Mouse (Mus musculus) embryonic fibroblast, embryonic 13.5 days (primary cell): ENCODE results near the gene Gadd45gip1. TPM values are rescaled to one million over a fixed set of nuclear protein-coding genes. Genes with fewer than 3 reads are reported as not detected.

Experiments used
- H3K27ac ChIP-seq: 2 replicates; pipeline ENCODE4 v1.5.1; 2012; ENCODE audit warnings: low read length, control low read depth, inconsistent platforms; ENCODE audit not compliant: insufficient read depth
- H3K4me1 ChIP-seq: 2 replicates; pipeline ENCODE4 v1.6.1; 2011; ENCODE audit warnings: low read length; ENCODE audit not compliant: control insufficient read depth, insufficient read depth
- H3K4me3 ChIP-seq: 2 replicates; pipeline ENCODE4 v1.5.1; 2011; ENCODE audit warnings: mild to moderate bottlenecking, control low read depth, low read length; ENCODE audit not compliant: insufficient read depth
- CTCF ChIP-seq: IDR thresholded peaks from 2 replicates; pipeline ENCODE4 v1.5.1; 2011; ENCODE audit warnings: mild to moderate bottlenecking, control low read depth, low read length, moderate library complexity, borderline replicate concordance; ENCODE audit not compliant: insufficient read depth
- POLR2A ChIP-seq: IDR thresholded peaks from 2 replicates; pipeline ENCODE4 v1.6.1; 2011; ENCODE audit warnings: low read depth, mild to moderate bottlenecking, control low read depth, low read length, moderate library complexity
- polyA plus RNA-seq: library from polyadenylated mRNA; stranded (reverse); fragments of >200 nt; gene quantifications from 2 replicates; pipeline ENCODE4 v1.2.4, GENCODE M21; 2011; ENCODE audit warnings: low read depth; ENCODE audit not compliant: missing spikeins, insufficient read length

The Gadd45gip1 gene
- polyA plus RNA-seq, 1 experiment: 12.6 TPM

GRCm38 (mm10) chr8:84794486-84794885 lies 36.8 kb upstream of the Gadd45gip1 start:
- TF ChIP-seq POLR2A: no peak
- no peak overlapping the region for H3K4me3 ChIP-seq
- peak overlapping the region; percentile 36 for H3K27ac ChIP-seq
- H3K4me1 ChIP-seq: peaks cover 25% of the 10 kb centered on the region; the same call in 1 of the 2 replicates

GRCm38 (mm10) chr8:84797256-84797797 lies 34.0 kb upstream of the Gadd45gip1 start:
- Histone ChIP-seq H3K4me3 (no peak overlapping the region), H3K4me1 (peaks cover 22% of the 10 kb centered on the region), H3K27ac (no peak overlapping the region)
- TF ChIP-seq CTCF (no peak), POLR2A (no peak)

DNA sequence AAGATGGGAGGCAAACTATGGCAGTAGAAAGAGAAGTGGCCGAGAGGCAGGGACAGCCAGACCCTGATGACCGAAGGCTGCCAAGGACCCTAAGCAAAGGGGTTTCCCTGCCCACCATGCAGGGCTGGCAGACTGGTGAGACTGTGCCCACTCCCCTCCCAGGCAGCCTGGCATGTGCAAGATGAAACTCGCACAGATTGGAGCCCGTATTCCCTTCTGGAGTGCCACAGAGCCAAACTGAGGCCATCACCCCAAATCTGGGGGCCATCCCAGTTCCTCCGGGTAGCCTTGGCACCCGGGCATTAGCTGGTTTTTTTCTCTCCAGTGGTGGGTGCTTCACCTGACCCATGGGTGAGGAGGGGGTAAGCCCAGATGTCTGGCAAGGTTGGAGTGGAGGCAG lies 33.4 kb upstream of the Gadd45gip1 start:
- TF ChIP-seq CTCF (no peak), POLR2A (no peak)
- peaks cover 16% of the 10 kb centered on the region for H3K4me1 ChIP-seq
- peak overlapping the region; percentile 76 for H3K4me3 ChIP-seq
- no peak overlapping the region for H3K27ac ChIP-seq

GRCm38 (mm10) chr8:84798446-84799135 lies 32.7 kb upstream of the Gadd45gip1 start:
- peak overlapping the region; percentile 51 for H3K27ac ChIP-seq
- H3K4me3 ChIP-seq: peak overlapping the region; percentile 76
- no peak; the same call in 1 of the 2 replicates for TF ChIP-seq POLR2A
- TF ChIP-seq CTCF: no peak
- H3K4me1 ChIP-seq: peaks cover 13% of the 10 kb centered on the region

DNA sequence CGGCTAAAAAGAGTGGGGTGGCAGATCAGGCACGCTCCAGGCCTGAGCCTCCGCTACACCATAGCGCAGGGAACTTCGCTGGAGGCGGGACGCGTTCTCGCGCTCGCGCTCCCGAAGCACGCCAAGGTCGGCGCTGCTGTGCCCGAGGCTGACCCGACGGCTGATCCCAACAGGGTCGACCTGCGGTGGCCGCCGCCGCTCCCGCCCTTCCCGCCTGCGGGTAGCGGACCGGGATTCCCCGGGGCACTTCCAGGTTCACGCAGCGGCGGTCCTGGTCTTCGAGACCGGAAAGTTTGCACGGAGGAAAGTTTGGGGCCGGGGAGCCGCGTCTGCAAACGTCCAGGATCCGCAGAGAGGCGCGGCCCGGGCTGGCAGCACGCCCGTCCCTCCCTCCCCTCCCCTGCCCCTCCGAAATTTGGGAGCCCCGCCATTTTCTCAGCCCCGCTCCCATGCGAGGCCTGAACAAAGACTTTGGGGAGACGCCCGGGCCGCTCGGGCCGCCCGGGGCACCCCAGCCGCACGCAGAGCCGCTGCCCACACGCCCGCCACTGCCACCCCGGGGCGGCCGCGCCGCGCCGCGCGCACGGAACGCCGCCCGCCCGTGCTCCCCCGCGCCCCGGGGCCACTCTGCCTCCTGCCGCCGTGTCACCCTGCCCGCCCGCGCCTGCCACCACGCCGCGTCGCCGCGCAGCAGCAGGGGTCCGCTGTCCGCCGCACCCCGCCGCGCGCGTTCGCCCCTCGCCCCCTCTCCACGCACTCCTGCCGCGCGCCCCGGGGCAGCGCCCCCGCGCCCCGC lies 32.0 kb upstream of the Gadd45gip1 start:
- H3K4me1 ChIP-seq: peaks cover 13% of the 10 kb centered on the region
- H3K27ac ChIP-seq: peak overlapping the region; percentile 51
- no peak for TF ChIP-seq CTCF
- TF ChIP-seq POLR2A: no peak
- peak overlapping the region; percentile 76 for H3K4me3 ChIP-seq

- TF ChIP-seq POLR2A (peak; percentile 47; the same call in 1 of the 2 replicates), CTCF (no peak; the same call in 1 of the 2 replicates)
- peak within 1 kb of the TSS; percentile 76 for H3K4me3 ChIP-seq
- peaks cover 7% of the 10 kb centered on the region for H3K4me1 ChIP-seq
- H3K27ac ChIP-seq: peak within 1 kb of the TSS; percentile 51
Measured at GRCm38 (mm10) chr8:84799999-84800831, 31.1 kb upstream of the Gadd45gip1 start, which contains the start of gene Nfix. Gene Nfix, minus strand, starts transcription at chr8:84800344.

DNA sequence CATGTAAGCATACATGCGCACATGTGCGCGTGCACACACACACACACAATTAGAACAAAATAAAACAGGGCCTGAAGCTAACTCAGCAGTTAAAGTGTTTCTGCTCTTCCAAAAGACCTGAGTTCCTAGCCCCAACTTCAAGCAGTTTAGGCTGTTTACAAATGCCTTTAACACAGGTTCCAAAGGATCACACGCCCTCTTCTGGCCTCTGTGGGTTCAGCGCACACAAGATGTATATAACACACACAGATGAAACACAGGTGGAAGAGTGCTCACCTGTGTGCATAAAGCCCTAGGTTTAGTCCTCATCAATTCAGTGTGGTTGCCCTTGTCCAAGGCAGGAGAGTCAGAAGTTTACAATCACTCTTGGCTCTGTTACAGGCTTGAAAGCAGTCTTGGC lies 25.3 kb upstream of the Gadd45gip1 start:
- TF ChIP-seq POLR2A (no peak; the same call in 1 of the 2 replicates), CTCF (no peak)
- Histone ChIP-seq H3K4me1 (no peaks in the 10 kb centered on the region), H3K4me3 (no peak overlapping the region), H3K27ac (no peak overlapping the region)

DNA sequence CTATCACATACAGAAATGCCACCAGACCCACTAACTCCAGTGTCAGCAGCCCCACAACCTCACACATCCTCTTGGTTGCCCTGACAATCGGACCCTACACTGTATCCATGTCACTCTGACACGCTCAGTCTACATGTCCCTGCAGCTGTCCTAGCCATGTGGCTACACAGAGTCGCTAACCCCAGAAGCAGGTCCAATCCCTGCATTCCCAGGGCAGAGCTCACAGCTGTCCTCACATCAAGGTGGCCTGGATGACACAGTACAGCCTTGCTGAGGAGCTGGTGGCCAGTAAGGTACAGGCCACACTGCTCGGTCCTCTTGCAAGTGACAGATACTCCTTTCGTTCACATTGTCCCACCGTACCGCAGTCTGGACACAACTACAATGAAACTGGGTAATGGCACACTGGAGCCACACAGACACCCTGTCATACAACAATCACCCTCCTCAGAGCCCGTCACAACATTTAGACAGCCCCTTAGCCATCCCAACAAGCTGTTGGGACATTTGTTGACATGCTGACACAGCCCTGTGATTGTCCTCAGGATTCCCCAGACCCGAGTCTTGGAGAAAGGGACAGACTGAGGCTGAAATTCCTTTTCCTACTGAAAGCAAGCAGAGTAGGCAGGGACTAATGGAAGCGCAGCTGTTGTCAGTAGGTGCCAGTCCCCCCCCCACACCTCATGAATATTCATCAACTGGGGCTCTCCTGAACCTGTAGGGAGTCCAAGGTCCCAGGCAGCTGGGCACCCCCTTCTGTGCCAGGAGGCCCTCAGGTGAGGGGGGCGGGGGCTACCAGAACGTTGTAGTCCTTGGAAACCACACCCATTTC lies 22.0 kb upstream of the Gadd45gip1 start:
- no peaks in the 10 kb centered on the region for H3K4me1 ChIP-seq
- no peak overlapping the region for H3K27ac ChIP-seq
- TF ChIP-seq CTCF (no peak), POLR2A (no peak)
- no peak overlapping the region for H3K4me3 ChIP-seq
